Mouse (Mus musculus) forebrain, postnatal 0 days (tissue): ENCODE data around the gene Ankrd24. TPM values are rescaled to one million over a fixed set of nuclear protein-coding genes. Genes with fewer than 3 reads are reported as not detected.
"Not testable (repeated sequence)": the region's sequence is repeated elsewhere in the genome, so short reads cannot be mapped to it uniquely, and the experiment has no call there.

ENCODE experiments used
- ATAC-seq: fragments of 200-750 bp; cut with Nextera tagmentation; 2 replicates; pipeline ENCODE4 v1.8.0; 2017; ENCODE audit warnings: mild to moderate bottlenecking, moderate library complexity
- DNase-seq: peaks from one replicate; pipeline ENCODE4 v3.0.0-alpha.2; 2015
- H3K27ac ChIP-seq: fragments of 300-500 bp; sonication (generic); 2 replicates; pipeline ENCODE4 v1.5.1; 2014; ENCODE audit warnings: low read depth, mild to moderate bottlenecking, antibody characterized with exemption, low read length, moderate library complexity, mixed read lengths
- H3K27me3 ChIP-seq: fragments of 300-500 bp; sonication (generic); 2 replicates; pipeline ENCODE4 v1.6.1; 2014; ENCODE audit warnings: mild to moderate bottlenecking, low read length, mixed read lengths; ENCODE audit not compliant: insufficient read depth
- H3K36me3 ChIP-seq: fragments of 300-500 bp; sonication (generic); 2 replicates; pipeline ENCODE4 v1.6.1; 2014; ENCODE audit warnings: mild to moderate bottlenecking, moderate library complexity; ENCODE audit not compliant: insufficient read depth
- H3K4me1 ChIP-seq: fragments of 300-500 bp; sonication (generic); 2 replicates; pipeline ENCODE4 v1.6.1; 2014; ENCODE audit warnings: antibody characterized with exemption; ENCODE audit not compliant: insufficient read depth
- H3K4me2 ChIP-seq: fragments of 300-500 bp; sonication (generic); 2 replicates; pipeline ENCODE4 v1.6.1; 2014; ENCODE audit warnings: low read depth, mild to moderate bottlenecking, moderate library complexity
- H3K4me3 ChIP-seq: fragments of 300-500 bp; sonication (generic); 2 replicates; pipeline ENCODE4 v1.5.1; 2014; ENCODE audit warnings: low read depth, low read length, mixed read lengths
- H3K9ac ChIP-seq: fragments of 300-500 bp; sonication (generic); 2 replicates; pipeline ENCODE4 v1.6.1; 2014; ENCODE audit warnings: mild to moderate bottlenecking
- H3K9me3 ChIP-seq: fragments of 300-500 bp; sonication (generic); 2 replicates; pipeline ENCODE4 v1.6.1; 2016; ENCODE audit warnings: low read length
- CTCF ChIP-seq: sonication (generic); IDR thresholded peaks from 2 replicates; pipeline ENCODE4 v1.5.1; 2016; ENCODE audit warnings: antibody characterized with exemption, control low read depth, low read depth
- WGBS: fragments of 180-500 bp; shearing (Covaris S2); extraction: QIAGEN DNeasy Blood & Tissue Kit; methylation state at CpG from one replicate; pipeline ENCODE4 v1.1.7; 2014; 5-methylcytosine and 5-hydroxymethylcytosine counted together
- polyA plus RNA-seq: library from polyadenylated mRNA; unstranded; fragments of >200 nt; fragmentation: Nextera tagmentation; extraction: Ambion mirVana; gene quantifications from 2 replicates; pipeline ENCODE4 v1.2.1, GENCODE M21; 2015
- total RNA-seq: library from RNA; depleted of rRNA; stranded (reverse); fragments of >200 nt; gene quantifications from 2 replicates; pipeline ENCODE4 v1.2.3, GENCODE M21; 2014; rRNA removed

Gene Ankrd24
- total and polyA plus RNA-seq, 2 experiments from 2014 or later: 11.4 to 63.6 TPM

DNA sequence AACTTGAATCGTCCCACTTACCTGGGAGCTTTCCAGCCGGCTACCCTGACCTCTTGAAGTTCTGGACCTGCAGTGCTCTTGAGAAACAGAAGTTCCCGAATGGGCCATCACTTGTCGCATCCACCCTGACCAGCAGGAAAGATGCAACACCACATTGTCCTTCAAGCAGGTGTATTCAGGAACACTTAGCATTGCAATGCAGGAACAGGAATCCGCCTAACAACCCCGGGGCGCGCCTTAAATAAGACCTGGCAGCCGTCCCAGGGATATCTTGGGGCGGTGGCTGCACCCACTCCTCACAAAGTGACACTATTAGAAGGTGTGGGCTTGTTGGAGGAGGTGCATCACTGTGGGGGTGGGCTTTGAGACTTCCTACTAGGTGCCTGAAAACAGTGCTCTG, 26.8 kb downstream of the Ankrd24 start:
- H3K27me3 ChIP-seq: no peaks in the 10 kb centered on the region
- no peak overlapping the region for H3K4me2 ChIP-seq
- no peak overlapping the region for H3K9ac ChIP-seq
- H3K4me3 ChIP-seq: no peak overlapping the region
- no peak for TF ChIP-seq CTCF
- ATAC-seq: no peak
- 98% methylated on average over 10 of the region's 10 CpGs for WGBS
- no peaks in the 10 kb centered on the region for H3K4me1 ChIP-seq
- peaks cover 45% of the 10 kb centered on the region for H3K9me3 ChIP-seq
- DNase-seq: no peak
- peaks cover 4% of the 10 kb centered on the region; the same call in 1 of the 2 replicates for H3K36me3 ChIP-seq
- H3K27ac ChIP-seq: no peak overlapping the region

DNA sequence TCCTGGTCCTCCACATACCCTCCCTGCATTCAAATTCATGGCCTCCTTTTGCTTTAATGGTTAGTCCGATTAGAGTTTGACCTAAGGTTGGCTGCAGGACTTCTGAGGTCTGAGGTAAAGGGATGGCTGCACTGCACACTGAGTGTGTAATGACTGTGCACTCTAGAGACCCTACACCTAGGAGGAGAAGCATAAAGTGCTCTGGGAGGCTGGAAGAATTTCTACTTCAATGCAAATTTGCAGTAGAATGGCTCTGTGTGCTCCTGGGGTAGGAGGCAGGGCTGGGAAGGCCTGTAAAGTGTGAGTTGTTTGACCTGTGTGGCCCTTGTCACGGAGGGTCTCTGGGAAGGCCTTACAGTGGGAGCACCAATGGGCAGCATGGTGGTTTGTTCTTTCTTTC, 27.8 kb downstream of the Ankrd24 start:
- DNase-seq (no peak), ATAC-seq (no peak)
- 95% methylated on average over 2 of the region's 2 CpGs for WGBS
- Histone ChIP-seq H3K27ac (no peak overlapping the region), H3K4me1 (no peaks in the 10 kb centered on the region), H3K27me3 (no peaks in the 10 kb centered on the region), H3K36me3 (peaks cover 4% of the 10 kb centered on the region; the same call in 1 of the 2 replicates), H3K9me3 (peaks cover 46% of the 10 kb centered on the region), H3K4me2 (no peak overlapping the region), H3K9ac (no peak overlapping the region), H3K4me3 (no peak overlapping the region)
- no peak for TF ChIP-seq CTCF

DNA sequence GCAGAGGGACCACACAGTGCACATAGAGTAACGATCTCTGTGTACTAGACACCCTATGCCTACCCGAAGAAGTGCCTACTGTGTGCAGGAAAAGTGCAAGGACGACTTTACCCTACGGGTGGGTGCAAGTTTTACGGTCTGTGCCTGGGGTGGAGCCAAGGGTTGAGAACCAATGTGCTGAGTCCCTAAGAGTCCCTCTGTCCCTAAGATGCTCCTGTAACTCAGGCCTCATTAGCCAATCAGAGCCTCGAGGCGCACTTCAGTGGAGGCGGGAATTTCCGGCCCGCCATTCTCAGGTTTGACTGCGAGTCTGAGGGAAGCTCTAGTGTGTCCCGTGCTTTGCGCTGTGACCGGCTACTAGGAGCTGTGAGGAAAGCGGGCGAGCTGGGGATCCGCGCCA, 58.8 kb downstream of the Ankrd24 start:
- not testable (repeated sequence) for H3K4me1 ChIP-seq, H3K4me2 ChIP-seq, H3K27me3 ChIP-seq, DNase-seq, H3K4me3 ChIP-seq, H3K27ac ChIP-seq, H3K9ac ChIP-seq, H3K9me3 ChIP-seq, ATAC-seq, H3K36me3 ChIP-seq
- WGBS: no CpG with 5 or more reads among the region's 18 CpGs

Other genes starting within 250 kb of the Ankrd24 start
- 126 and 139 TPM in 2 replicates for gene Dohh, start 244.1 kb upstream of the Ankrd24 start, total RNA-seq
- 111 and 125 TPM in 2 replicates for gene Dohh, start 244.1 kb upstream of the Ankrd24 start, polyA plus RNA-seq
- 2.5 and 3.3 TPM in 2 replicates for gene Gm48551, start 244.1 kb upstream of the Ankrd24 start, total RNA-seq
- gene Gm48551, start 244.1 kb upstream of the Ankrd24 start, polyA plus RNA-seq: 5.0 and 7.3 TPM in 2 replicates
- 5.8 and 16.6 TPM in 2 replicates for gene Gm48552, start 239.5 kb upstream of the Ankrd24 start, total RNA-seq
- 1.9 and 3.7 TPM in 2 replicates for gene Gm48552, start 239.5 kb upstream of the Ankrd24 start, polyA plus RNA-seq
- 0.77 and 1.3 TPM in 2 replicates for gene Smim24, start 235.5 kb upstream of the Ankrd24 start, total RNA-seq
- gene Smim24, start 235.5 kb upstream of the Ankrd24 start, polyA plus RNA-seq: 1.7 TPM in 2 replicates
- 9.0 and 14.5 TPM in 2 replicates for gene Nfic, start 172.9 kb upstream of the Ankrd24 start, total RNA-seq
- 14.8 and 23.1 TPM in 2 replicates for gene Nfic, start 172.9 kb upstream of the Ankrd24 start, polyA plus RNA-seq
- 122 and 166 TPM in 2 replicates for gene Celf5, start 145.8 kb upstream of the Ankrd24 start, total RNA-seq
- gene Celf5, start 145.8 kb upstream of the Ankrd24 start, polyA plus RNA-seq: 59.9 and 71.3 TPM in 2 replicates
- 83.3 and 105 TPM in 2 replicates for gene Ncln, start 132.1 kb upstream of the Ankrd24 start, total RNA-seq
- 57.1 and 65.0 TPM in 2 replicates for gene Ncln, start 132.1 kb upstream of the Ankrd24 start, polyA plus RNA-seq
- gene S1pr4, start 128.4 kb upstream of the Ankrd24 start, total RNA-seq: 0.38 TPM in 1 of 2 replicates, not detected in the other
- gene S1pr4, start 128.4 kb upstream of the Ankrd24 start, polyA plus RNA-seq: 0.31 and 0.39 TPM in 2 replicates
- gene Gna15, start 104.3 kb upstream of the Ankrd24 start, total RNA-seq: 1.3 and 1.5 TPM in 2 replicates
- gene Gna15, start 104.3 kb upstream of the Ankrd24 start, polyA plus RNA-seq: 1.3 and 1.6 TPM in 2 replicates
- 110 and 114 TPM in 2 replicates for gene Gna11, start 83.3 kb upstream of the Ankrd24 start, total RNA-seq
- 126 and 133 TPM in 2 replicates for gene Gna11, start 83.3 kb upstream of the Ankrd24 start, polyA plus RNA-seq
- gene Aes, start 69.1 kb upstream of the Ankrd24 start, total RNA-seq: 450 and 455 TPM in 2 replicates
- 752 and 802 TPM in 2 replicates for gene Aes, start 69.1 kb upstream of the Ankrd24 start, polyA plus RNA-seq
- gene Tle2, start 54.0 kb upstream of the Ankrd24 start, total RNA-seq: 20.5 and 25.6 TPM in 2 replicates
- 21.0 and 30.5 TPM in 2 replicates for gene Tle2, start 54.0 kb upstream of the Ankrd24 start, polyA plus RNA-seq
- gene Tle6, start 27.5 kb upstream of the Ankrd24 start, total RNA-seq: 8.7 and 14.1 TPM in 2 replicates
- gene Tle6, start 27.5 kb upstream of the Ankrd24 start, polyA plus RNA-seq: 4.2 and 5.1 TPM in 2 replicates
- 3.8 and 4.7 TPM in 2 replicates for gene BC025920, start 22.3 kb upstream of the Ankrd24 start, total RNA-seq
- gene BC025920, start 22.3 kb upstream of the Ankrd24 start, polyA plus RNA-seq: 1.4 TPM in 2 replicates
- gene Sirt6, start 743 bp upstream of the Ankrd24 start, total RNA-seq: 18.0 and 25.2 TPM in 2 replicates
- gene Sirt6, start 743 bp upstream of the Ankrd24 start, polyA plus RNA-seq: 30.8 and 33.4 TPM in 2 replicates
- 5.9 and 9.5 TPM in 2 replicates for gene Gm10778, start 20.5 kb downstream of the Ankrd24 start, total RNA-seq
- 2.3 and 3.4 TPM in 2 replicates for gene Gm10778, start 20.5 kb downstream of the Ankrd24 start, polyA plus RNA-seq
- 11.3 and 19.1 TPM in 2 replicates for gene Zfp433, start 76.3 kb downstream of the Ankrd24 start, total RNA-seq
- 6.6 and 9.1 TPM in 2 replicates for gene Zfp433, start 76.3 kb downstream of the Ankrd24 start, polyA plus RNA-seq
- gene Gm3055, start 142.6 kb downstream of the Ankrd24 start, total RNA-seq: 27.7 and 37.7 TPM in 2 replicates
- gene Gm3055, start 142.6 kb downstream of the Ankrd24 start, polyA plus RNA-seq: 9.7 and 10.0 TPM in 2 replicates
- 1.9 and 3.5 TPM in 2 replicates for gene Gm4767, start 183.6 kb downstream of the Ankrd24 start, total RNA-seq
- 1.5 and 2.2 TPM in 2 replicates for gene Gm4767, start 183.6 kb downstream of the Ankrd24 start, polyA plus RNA-seq
- gene Gm32687, start 235.4 kb downstream of the Ankrd24 start, total RNA-seq: 8.2 and 10.0 TPM in 2 replicates
- gene Gm32687, start 235.4 kb downstream of the Ankrd24 start, polyA plus RNA-seq: 4.0 and 6.1 TPM in 2 replicates